Mouse (Mus musculus) spleen, adult 2 months (tissue): ENCODE results near the gene Engase. TPM values are rescaled to one million over a fixed set of nuclear protein-coding genes. Genes with fewer than 3 reads are reported as not detected.

Experiments used
- DNase-seq, 2 experiments: peaks; one replicate each; pipeline versions ENCODE4 v3.0.0 to v3.0.0-alpha.2; 2012 to 2021; ENCODE audit warnings: low spot score in 2 of 2, low read depth in 1 of 2
- H3K27ac ChIP-seq: fragments of 200-500 bp; 2 replicates; pipeline ENCODE4 v1.5.1; 2012; ENCODE audit warnings: low read length, inconsistent platforms; ENCODE audit not compliant: insufficient read depth
- H3K27me3 ChIP-seq: fragments of 200-500 bp; 2 replicates; pipeline ENCODE4 v1.6.1; 2012; ENCODE audit warnings: mild to moderate bottlenecking, moderate library complexity, low read length, inconsistent platforms; ENCODE audit not compliant: control insufficient read depth, insufficient read depth
- H3K36me3 ChIP-seq: fragments of 200-500 bp; 2 replicates; pipeline ENCODE4 v1.6.1; 2012; ENCODE audit warnings: mild to moderate bottlenecking, low read length, inconsistent platforms; ENCODE audit not compliant: control insufficient read depth, insufficient read depth
- H3K4me1 ChIP-seq: fragments of 200-500 bp; 2 replicates; pipeline ENCODE4 v1.6.1; 2011; ENCODE audit warnings: inconsistent platforms; ENCODE audit not compliant: control insufficient read depth, insufficient read depth, insufficient read length
- H3K4me3 ChIP-seq: fragments of 200-500 bp; 2 replicates; pipeline ENCODE4 v1.5.1; 2011; ENCODE audit warnings: mild to moderate bottlenecking, inconsistent platforms; ENCODE audit not compliant: insufficient read depth, insufficient read length; ENCODE audit errors: extremely low read depth
- CTCF ChIP-seq: fragments of 200-500 bp; IDR thresholded peaks from 2 replicates; pipeline ENCODE4 v1.5.1; 2011; ENCODE audit warnings: mild to moderate bottlenecking, inconsistent platforms; ENCODE audit not compliant: insufficient read depth, insufficient read length, insufficient replicate concordance; ENCODE audit errors: extremely low read depth
- POLR2A ChIP-seq: fragments of 200-500 bp; IDR thresholded peaks from 2 replicates; pipeline ENCODE4 v1.6.1; 2011; ENCODE audit warnings: low read depth, low read length, inconsistent platforms
- WGBS: fragments of 180-500 bp; shearing (Covaris S2); methylation state at CpG from one replicate; pipeline ENCODE4 v1.1.7; 2018; 5-methylcytosine and 5-hydroxymethylcytosine counted together
- polyA plus RNA-seq: library from polyadenylated mRNA; depleted of rRNA; stranded (reverse); fragments of >200 nt; gene quantifications from 2 replicates; pipeline ENCODE4 v1.2.3, GENCODE M21; 2012

The Engase gene
- polyA plus RNA-seq, 1 experiment, result 13.8 TPM

DNA sequence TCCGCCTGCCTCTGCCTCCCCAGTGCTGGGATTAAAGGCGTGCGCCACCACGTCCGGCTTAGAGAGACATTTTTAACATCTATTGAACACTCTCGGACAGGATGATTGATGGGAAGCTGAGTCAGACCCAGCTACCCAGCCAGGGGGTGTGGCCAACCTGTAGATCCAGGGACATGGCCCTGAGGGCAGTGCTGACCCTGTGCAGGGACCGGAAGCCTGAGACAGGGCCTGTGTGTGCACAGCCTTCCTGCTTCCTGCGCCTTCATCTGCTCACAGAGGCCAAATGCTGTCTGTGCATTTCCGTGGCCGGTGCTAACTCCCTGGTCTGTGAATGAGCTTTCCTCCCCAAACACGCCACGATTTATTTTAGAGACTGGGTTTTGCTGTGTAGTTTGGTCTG lies 3.1 kb downstream of the Engase start:
- H3K27ac ChIP-seq, result no peak overlapping the region
- DNase-seq, result no peak
- no peaks in the 10 kb centered on the region for H3K4me1 ChIP-seq
- no peaks in the 10 kb centered on the region for H3K27me3 ChIP-seq
- no peak overlapping the region for H3K4me3 ChIP-seq
- 84% methylated on average over 12 of the region's 12 CpGs for WGBS
- H3K36me3 ChIP-seq, result peaks cover 14% of the 10 kb centered on the region
- TF ChIP-seq CTCF (no peak), POLR2A (no peak)

DNA sequence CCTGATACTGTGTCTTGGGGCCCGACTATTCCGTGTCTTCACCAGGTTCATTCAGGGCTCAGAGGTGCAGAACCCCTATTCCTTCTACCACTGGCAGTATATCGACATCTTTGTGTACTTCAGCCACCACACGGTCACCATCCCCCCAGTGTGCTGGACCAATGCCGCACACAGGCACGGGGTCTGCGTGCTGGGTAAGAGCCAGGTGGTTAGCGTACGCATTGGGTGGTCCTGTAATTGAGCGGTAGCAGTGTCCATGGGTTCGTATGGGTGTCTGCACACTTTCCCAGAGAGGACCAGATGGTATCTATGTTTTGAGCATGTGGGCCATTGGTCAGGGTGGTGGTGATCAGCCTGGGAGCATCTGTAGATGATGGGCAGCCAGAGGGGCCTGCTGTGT lies 4.6 kb downstream of the Engase start:
- Histone ChIP-seq H3K27me3 (no peaks in the 10 kb centered on the region), H3K36me3 (peaks cover 24% of the 10 kb centered on the region), H3K4me3 (no peak overlapping the region), H3K4me1 (no peaks in the 10 kb centered on the region), H3K27ac (no peak overlapping the region)
- TF ChIP-seq POLR2A (no peak), CTCF (no peak)
- no peak for DNase-seq
- WGBS, result 97% methylated on average over 11 of the region's 11 CpGs

DNA sequence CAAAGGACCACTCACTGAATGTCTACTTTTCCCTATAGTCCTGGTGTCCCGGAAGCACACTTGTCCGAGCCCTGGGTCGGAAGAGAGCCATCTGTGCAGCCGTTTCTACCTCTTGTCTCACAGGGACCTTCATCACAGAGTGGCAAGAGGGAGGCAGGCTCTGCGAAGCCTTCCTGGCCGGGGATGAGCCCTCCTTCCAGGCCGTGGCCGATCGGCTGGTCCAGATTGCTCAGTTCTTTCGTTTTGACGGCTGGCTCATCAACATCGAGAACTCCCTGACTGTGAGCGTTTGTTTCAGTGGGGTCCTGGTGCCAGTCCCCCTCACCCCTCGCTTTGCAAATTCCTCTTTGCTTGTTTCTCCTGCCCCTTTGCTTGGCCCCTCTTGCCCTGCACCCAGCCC lies 5.1 kb downstream of the Engase start:
- TF ChIP-seq POLR2A, result no peak
- no peak for TF ChIP-seq CTCF
- H3K4me3 ChIP-seq, result no peak overlapping the region
- no peak for DNase-seq
- 94% methylated on average over 14 of the region's 14 CpGs for WGBS
- H3K27me3 ChIP-seq, result no peaks in the 10 kb centered on the region
- peaks cover 28% of the 10 kb centered on the region for H3K36me3 ChIP-seq
- no peak overlapping the region for H3K27ac ChIP-seq
- no peaks in the 10 kb centered on the region for H3K4me1 ChIP-seq

DNA sequence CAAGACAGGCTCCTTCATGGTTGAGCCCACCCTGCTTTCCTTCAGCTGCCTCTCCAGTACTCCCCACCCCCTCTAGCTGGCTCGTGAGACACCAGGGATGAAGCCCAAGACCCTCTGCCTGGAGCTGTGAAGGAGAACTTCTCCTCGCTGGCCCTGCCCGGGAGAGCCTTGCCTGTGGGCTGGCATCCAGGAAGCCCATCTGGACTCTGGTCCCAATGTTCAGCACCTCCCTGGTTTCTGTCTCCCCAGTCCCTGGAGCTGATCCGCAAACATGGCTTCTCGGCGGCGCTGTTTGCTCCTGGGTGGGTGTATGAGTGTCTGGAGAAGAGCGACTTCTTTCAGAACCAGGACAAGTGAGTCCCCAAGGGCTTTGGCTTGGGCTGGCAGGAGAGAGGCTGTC lies 7.5 kb downstream of the Engase start:
- no peak overlapping the region for H3K4me3 ChIP-seq
- WGBS, result 94% methylated on average over 8 of the region's 8 CpGs
- no peak overlapping the region for H3K27ac ChIP-seq
- no peak for TF ChIP-seq CTCF
- DNase-seq, result no peak
- no peaks in the 10 kb centered on the region for H3K27me3 ChIP-seq
- peaks cover 31% of the 10 kb centered on the region for H3K36me3 ChIP-seq
- no peaks in the 10 kb centered on the region for H3K4me1 ChIP-seq

DNA sequence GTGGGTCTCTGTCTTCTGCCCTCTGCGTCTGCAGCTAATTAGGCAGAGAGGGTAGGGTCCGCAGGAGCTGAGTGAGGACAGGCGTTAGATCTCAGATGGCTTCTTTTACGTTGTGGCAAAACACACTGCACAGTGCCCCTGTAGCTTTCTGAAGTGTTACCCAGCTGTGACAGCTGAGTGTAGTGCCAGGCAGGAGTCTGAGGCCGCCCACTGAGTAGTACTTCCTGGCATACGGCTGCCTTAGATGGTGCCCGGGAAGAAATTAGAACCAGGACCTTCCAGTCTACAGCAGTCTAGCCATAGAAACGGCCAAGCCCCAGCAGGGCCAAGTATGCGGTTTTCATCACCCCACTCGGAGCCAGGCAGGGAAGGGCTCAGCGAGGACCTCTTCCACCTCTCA lies 8.7 kb downstream of the Engase start:
- Histone ChIP-seq H3K4me3 (no peak overlapping the region), H3K27me3 (no peaks in the 10 kb centered on the region), H3K36me3 (peaks cover 29% of the 10 kb centered on the region), H3K27ac (no peak overlapping the region), H3K4me1 (no peaks in the 10 kb centered on the region)
- DNase-seq, result no peak
- whole genome bisulfite sequencing, result 92% methylated on average over 11 of the region's 11 CpGs
- TF ChIP-seq POLR2A (no peak), CTCF (no peak)

DNA sequence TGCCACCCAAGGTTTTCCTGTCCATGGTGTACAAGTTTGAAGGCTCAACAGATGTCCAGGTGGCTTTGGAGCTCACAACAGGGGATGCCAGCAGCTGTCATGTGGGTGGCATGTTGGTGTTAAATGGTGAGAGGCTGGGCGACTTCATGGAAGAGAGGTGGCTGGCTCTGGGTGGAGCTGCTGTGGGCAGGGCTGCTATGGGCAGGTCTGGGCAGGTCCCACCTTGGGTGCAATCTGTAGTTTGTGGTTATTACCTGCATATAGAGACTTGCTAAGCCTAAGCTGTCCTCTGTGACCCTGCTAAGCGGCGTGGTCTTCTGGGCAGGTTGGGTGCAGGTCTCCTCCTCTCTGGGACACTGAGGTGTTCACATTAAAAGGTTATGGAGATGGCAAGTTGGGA lies 9.2 kb downstream of the Engase start:
- Histone ChIP-seq H3K36me3 (peaks cover 29% of the 10 kb centered on the region), H3K4me1 (no peaks in the 10 kb centered on the region), H3K27me3 (no peaks in the 10 kb centered on the region), H3K27ac (no peak overlapping the region), H3K4me3 (no peak overlapping the region)
- DNase-seq, result no peak
- 93% methylated on average over 3 of the region's 3 CpGs for WGBS
- TF ChIP-seq CTCF (no peak), POLR2A (no peak)

DNA sequence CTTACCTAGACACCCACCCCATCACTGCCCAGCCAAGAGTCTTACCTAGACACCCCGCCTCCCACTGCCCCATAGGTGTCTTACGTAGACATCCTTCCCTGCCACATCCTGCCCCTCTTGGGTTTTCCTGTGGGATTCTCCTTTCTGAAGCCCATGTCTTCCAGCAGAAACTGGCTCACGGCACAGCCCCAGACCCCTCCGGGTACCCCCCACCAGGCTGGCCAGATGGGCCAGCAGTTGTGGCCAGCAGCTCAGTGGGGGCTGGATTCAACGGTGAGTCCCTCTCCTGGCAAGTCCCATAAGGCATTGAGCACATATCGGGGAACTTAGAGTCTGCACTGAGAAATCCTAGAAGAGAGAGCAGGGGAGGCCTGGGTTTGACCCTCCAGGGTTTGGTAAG lies 9.7 kb downstream of the Engase start:
- WGBS, result 94% methylated on average over 6 of the region's 6 CpGs
- H3K36me3 ChIP-seq, result peaks cover 29% of the 10 kb centered on the region
- H3K4me1 ChIP-seq, result no peaks in the 10 kb centered on the region

More for the DNA sequence above, 9.7 kb downstream of the Engase start:
- Histone ChIP-seq H3K27ac (no peak overlapping the region), H3K4me3 (no peak overlapping the region), H3K27me3 (no peaks in the 10 kb centered on the region)
- DNase-seq, result no peak
- TF ChIP-seq POLR2A (no peak), CTCF (no peak)
